Mouse (Mus musculus): ENCODE data around the gene Gm14305.
"Not testable (repeated sequence)": the region's sequence is repeated elsewhere in the genome, so short reads cannot be mapped to it uniquely, and the experiment has no call there.

Gm14305 gene

DNA sequence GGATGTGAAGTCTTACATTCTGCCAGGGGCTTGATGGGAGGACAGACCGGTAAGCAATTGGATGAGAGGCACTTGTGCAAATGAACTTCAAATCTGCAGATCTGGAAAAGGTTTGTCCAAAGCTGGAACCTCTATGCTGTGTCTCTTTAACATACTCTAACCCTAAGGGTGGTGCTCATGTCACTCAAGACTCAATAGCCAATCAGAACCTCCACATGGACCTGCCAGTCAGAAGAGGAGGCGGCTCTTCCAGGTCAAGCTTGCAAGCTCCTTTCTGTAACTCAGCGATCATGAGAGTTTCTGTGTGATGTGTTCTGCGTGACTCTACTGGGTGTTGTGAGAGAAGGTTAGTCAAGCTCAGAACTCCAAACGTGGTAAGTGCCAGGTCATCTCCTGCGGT, at the start of gene Gm14305:
TSS of gene Gm14305 (plus strand) at position 278 of the 400 bp plus-strand sequence.
- peak; percentile 50 for DNase-seq

DNA sequence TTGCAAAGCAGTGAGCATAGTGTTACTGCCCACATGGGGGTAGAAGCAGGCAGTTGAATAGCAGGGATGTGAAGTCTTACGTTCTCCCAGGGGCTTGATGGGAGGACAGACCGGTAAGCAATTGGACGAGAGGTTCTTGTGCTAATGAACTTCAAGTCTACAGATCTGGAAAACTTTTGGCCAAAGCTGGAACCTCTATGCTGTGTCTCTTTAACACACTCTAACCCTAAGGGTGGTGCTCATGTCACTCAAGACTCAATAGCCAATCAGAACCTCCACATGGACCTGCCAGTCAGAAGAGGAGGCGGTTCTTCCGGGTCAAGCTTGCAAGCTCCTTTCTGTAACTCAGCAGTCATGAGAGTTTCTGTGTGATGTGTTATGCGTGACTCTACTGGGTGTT, 37.9 kb upstream of the Gm14305 start, which contains the start of gene Zfp973:
TSS of gene Zfp973 (plus strand) at position 301 of the 400 bp plus-strand sequence.
- DNase-seq, result not testable (repeated sequence)
